ENCODE assay signal across 10 mouse cellular contexts in genomic region chr2:93227713-93228479, GRCm38 (mm10). TPM values are rescaled to one million over a fixed set of nuclear protein-coding genes. Genes with fewer than 3 reads are reported as not detected.
A peak's percentile ranks its signal among the peaks of the same experiment; 100 is the strongest.
DNase-seq lines count a peak whose midpoint lies in the region; ATAC-seq and TF ChIP-seq lines count a peak whose summit lies in the region.
"Had no signal": no experiment of that assay in that cellular context is flagged by ENCODE, and none has a peak within 500 bp of the region (broad histone marks: within the 10 kb centered on the region; RNA-seq: fewer than 3 reads in every experiment).

No protein-coding gene starts in this region.

- H3K9ac ChIP-seq in intestine, embryonic 15.5 days = no peak overlapping the region
- no peak overlapping the region for H3K9ac ChIP-seq in intestine, postnatal 0 days (ENCODE audit: low read depth, low read length)
- 0 out of 2 replicates have a peak overlapping the region, but pooled peaks have one; percentile 16 for H3K9ac ChIP-seq in hindbrain, embryonic 16.5 days (ENCODE audit: low read depth, low read length)
- H3K9ac ChIP-seq in limb, embryonic 15.5 days = no peak overlapping the region
- H3K9ac ChIP-seq: liver, embryonic 13.5 days had no signal

- no peaks in the 10 kb centered on the region for H3K27me3 ChIP-seq in intestine, embryonic 15.5 days (replicated peaks)
- H3K27me3 ChIP-seq in intestine, postnatal 0 days (replicated peaks; ENCODE audit: control insufficient read depth, insufficient read depth, low read length) = no peaks in the 10 kb centered on the region
- no peaks in the 10 kb centered on the region for H3K27me3 ChIP-seq in hindbrain, embryonic 16.5 days (replicated peaks; ENCODE audit: control insufficient read depth, insufficient read depth, low read length)
- H3K27me3 ChIP-seq in limb, embryonic 15.5 days = peaks cover 7% of the 10 kb centered on the region; the same call in 1 of the 2 replicates
- 0 out of 2 replicates have a peak, but pooled peaks cover 4% of the 10 kb centered on the region for H3K27me3 ChIP-seq in small intestine, adult 2 months (ENCODE audit: control insufficient read depth, insufficient read depth, low read length)
- H3K27me3 ChIP-seq: liver, embryonic 13.5 days had no signal

- H3K27ac ChIP-seq in intestine, embryonic 15.5 days = 0 out of 2 replicates have a peak overlapping the region, but pooled peaks have one; percentile 23
- H3K27ac ChIP-seq in intestine, postnatal 0 days (ENCODE audit: low read depth, low read length) = no peak overlapping the region
- H3K27ac ChIP-seq in hindbrain, embryonic 16.5 days (ENCODE audit: low read depth, low read length) = peak overlapping the region; percentile 68
- peak overlapping the region; percentile 44; the same call in 1 of the 2 replicates for H3K27ac ChIP-seq in limb, embryonic 15.5 days
- peak overlapping the region; percentile 7; the same call in 1 of the 2 replicates for H3K27ac ChIP-seq in small intestine, adult 2 months (ENCODE audit: insufficient read depth, low read depth, low read length)
- H3K27ac ChIP-seq: liver, embryonic 13.5 days had no signal

- H3K9me3 ChIP-seq in intestine, embryonic 15.5 days = no peaks in the 10 kb centered on the region
- H3K9me3 ChIP-seq in intestine, postnatal 0 days (ENCODE audit: control insufficient read depth) = no peaks in the 10 kb centered on the region
- H3K9me3 ChIP-seq in hindbrain, embryonic 16.5 days (ENCODE audit: control insufficient read depth, low read length) = no peaks in the 10 kb centered on the region
- H3K9me3 ChIP-seq in limb, embryonic 15.5 days = no peaks in the 10 kb centered on the region
- H3K9me3 ChIP-seq: G1E; liver, embryonic 13.5 days had no signal

- H3K4me1 ChIP-seq in intestine, embryonic 15.5 days (replicated peaks) = peaks cover 14% of the 10 kb centered on the region
- 0 out of 2 replicates have a peak, but pooled peaks cover 3% of the 10 kb centered on the region for H3K4me1 ChIP-seq in intestine, postnatal 0 days (replicated peaks; ENCODE audit: control insufficient read depth, insufficient read depth, low read length)
- peaks cover 24% of the 10 kb centered on the region for H3K4me1 ChIP-seq in hindbrain, embryonic 16.5 days (ENCODE audit: control insufficient read depth, insufficient read depth, low read depth, low read length)
- H3K4me1 ChIP-seq in limb, embryonic 15.5 days = peaks cover 24% of the 10 kb centered on the region
- 0 out of 2 replicates have a peak, but pooled peaks cover 2% of the 10 kb centered on the region for H3K4me1 ChIP-seq in small intestine, adult 2 months (ENCODE audit: control insufficient read depth, insufficient read depth, insufficient read length, low read length)
- H3K4me1 ChIP-seq: liver, embryonic 13.5 days had no signal

- TF ChIP-seq CTCF in intestine, postnatal 0 days (IDR thresholded peaks at IDR 0.05; ENCODE audit: low read depth) = no peak
- TF ChIP-seq CTCF in small intestine, adult 2 months (IDR thresholded peaks at IDR 0.05; ENCODE audit: extremely low read depth, insufficient read length, insufficient replicate concordance, low read depth, low read length) = no peak

- peak; percentile 20; the same call in 1 of the 2 replicates for ATAC-seq in intestine, embryonic 15.5 days
- ATAC-seq in intestine, postnatal 0 days = no peak
- ATAC-seq in hindbrain, embryonic 16.5 days = peak; percentile 91
- peak; percentile 53; the same call in 1 of the 2 replicates for ATAC-seq in limb, embryonic 15.5 days (ENCODE audit: insufficient number of reproducible peaks, low FRiP score, low TSS enrichment, low read depth)
- no peak for ATAC-seq in monocyte, adult 5-6 weeks (replicated peaks; ENCODE audit: insufficient number of reproducible peaks, low FRiP score, low TSS enrichment, poor library complexity, severe bottlenecking)

- H3K4me2 ChIP-seq in intestine, embryonic 15.5 days (replicated peaks) = no peak overlapping the region
- no peak overlapping the region for H3K4me2 ChIP-seq in intestine, postnatal 0 days (replicated peaks; ENCODE audit: low read depth)
- no peak overlapping the region; the same call in 1 of the 2 replicates for H3K4me2 ChIP-seq in hindbrain, embryonic 16.5 days (ENCODE audit: low read length)
- H3K4me2 ChIP-seq in limb, embryonic 15.5 days = no peak overlapping the region
- H3K4me2 ChIP-seq: liver, embryonic 13.5 days had no signal

- H3K36me3 ChIP-seq in intestine, embryonic 15.5 days = no peaks in the 10 kb centered on the region
- H3K36me3 ChIP-seq in intestine, postnatal 0 days (ENCODE audit: control insufficient read depth, insufficient read depth) = no peaks in the 10 kb centered on the region; the same call in 1 of the 2 replicates
- H3K36me3 ChIP-seq in hindbrain, embryonic 16.5 days (ENCODE audit: control insufficient read depth, insufficient read depth, low read length) = no peaks in the 10 kb centered on the region
- H3K36me3 ChIP-seq in limb, embryonic 15.5 days = no peaks in the 10 kb centered on the region
- H3K36me3 ChIP-seq in small intestine, adult 2 months (ENCODE audit: control insufficient read depth, insufficient read depth, low read length) = no peaks in the 10 kb centered on the region
- H3K36me3 ChIP-seq: G1E; liver, embryonic 13.5 days had no signal

- peak; percentile 76 for DNase-seq in embryo, embryonic 11 days
- DNase-seq in adrenal gland, postnatal 4 days (ENCODE audit: low spot score in 2 of 2) = no peak
- DNase-seq: liver, embryonic 13.5 days had no signal

- no peak for TF ChIP-seq POLR2A in small intestine, adult 2 months (IDR thresholded peaks at IDR 0.05; ENCODE audit: low read depth, low read length)

- WGBS in intestine, embryonic 15.5 days = 57% methylated on average over 9 of the region's 9 CpGs
- WGBS in intestine, postnatal 0 days = 69% methylated on average over 9 of the region's 9 CpGs
- 23% methylated on average over 9 of the region's 9 CpGs for whole genome bisulfite sequencing in hindbrain, embryonic 16.5 days
- WGBS in limb, embryonic 15.5 days = 30% methylated on average over 9 of the region's 9 CpGs
- WGBS in small intestine, adult 2 months = 73% methylated on average over 9 of the region's 9 CpGs

- no peak overlapping the region for H3K4me3 ChIP-seq in intestine, embryonic 15.5 days (replicated peaks)
- H3K4me3 ChIP-seq in intestine, postnatal 0 days (ENCODE audit: low read depth, low read length) = no peak overlapping the region
- H3K4me3 ChIP-seq in hindbrain, embryonic 16.5 days (ENCODE audit: low read length) = no peak overlapping the region
- no peak overlapping the region for H3K4me3 ChIP-seq in limb, embryonic 15.5 days
- no peak overlapping the region for H3K4me3 ChIP-seq in small intestine, adult 2 months (ENCODE audit: low read depth, low read length)
- H3K4me3 ChIP-seq: liver, embryonic 13.5 days had no signal

RNA-seq across cellular contexts. Expression of gene Trp53i11, which starts 40.5 kb away (rescaled TPM):
- 36.0 and 38.8 TPM in 2 replicates for polyA plus RNA-seq in intestine, embryonic 15.5 days (2015; fragmentation: Nextera tagmentation; extraction: Ambion mirVana)
- 16.4 and 21.8 TPM in 2 replicates for polyA plus RNA-seq in intestine, postnatal 0 days (2015; fragmentation: Nextera tagmentation; extraction: Ambion mirVana)
- polyA plus RNA-seq in hindbrain, embryonic 16.5 days (2015; fragmentation: Nextera tagmentation; extraction: Ambion mirVana) = 74.7 and 123 TPM in 2 replicates
- 26.5 and 31.0 TPM in 2 replicates for polyA plus RNA-seq in limb, embryonic 15.5 days (2015; fragmentation: Nextera tagmentation; extraction: Ambion mirVana)
- polyA plus RNA-seq in small intestine, adult 2 months (2012; rRNA removed) = 30.8 and 47.0 TPM in 2 replicates
- 16.3 to 24.1 TPM (median 23.8 TPM) in 3 replicates for total RNA-seq in monocyte, adult 5-6 weeks (2017)
- 100 to 1,000 TPM; 114 to 117 TPM for total RNA-seq in adrenal gland, postnatal 4 days (2021)
- total RNA-seq: G1E had no signal
- polyA plus RNA-seq: G1E had no signal

Comparison
In these comparisons a context has a peak if more than half of its experiments do, and no peak if none do; other contexts are left out.
1. ATAC-seq: peak in intestine, embryonic 15.5 days (single experiment), hindbrain, embryonic 16.5 days (single experiment) and limb, embryonic 15.5 days (single experiment); none in intestine, postnatal 0 days (single experiment) and monocyte, adult 5-6 weeks (single experiment).